Mouse (Mus musculus) liver, postnatal 0 days (tissue): ENCODE data around the gene Gm13420.
"Not testable (repeated sequence)": the region's sequence is repeated elsewhere in the genome, so short reads cannot be mapped to it uniquely, and the experiment has no call there.

Experiments
- CTCF ChIP-seq: sonication (generic); IDR thresholded peaks from 2 replicates; pipeline ENCODE4 v1.5.1; 2016; ENCODE audit warnings: antibody characterized with exemption, low read depth
- EP300 ChIP-seq: IDR thresholded peaks from 2 replicates; pipeline ENCODE4 v1.6.1; 2016; ENCODE audit warnings: antibody characterized with exemption, low read depth, mild to moderate bottlenecking

GRCm38 (mm10) chr2:29708209-29708608 is 43.3 kb downstream of the Gm13420 start:
- TF ChIP-seq CTCF, EP300: not testable (repeated sequence)
